Mouse (Mus musculus): ENCODE results near the gene Ankle1.

- TF ChIP-seq CTCF (conservative IDR thresholded peaks at IDR 0.05; ENCODE audit: low read length), result no peak
- no peak for TF ChIP-seq POU5F1 (IDR thresholded peaks at IDR 0.05; ENCODE audit: borderline replicate concordance, low read length)
- TF ChIP-seq NANOG (IDR thresholded peaks at IDR 0.05; ENCODE audit: borderline replicate concordance, low read length), result no peak
Measured at GRCm38 (mm10) chr8:71380178-71381171, 25.3 kb upstream of the Ankle1 start.
